Mouse (Mus musculus): ENCODE measurements at regions not wholly inside any gene's neighbourhood (a gene's known extent, or its start where the extent isn't known, plus 50 kb on each side); places are given as distances from the start of the nearest gene placed in this dataset.

DNA sequence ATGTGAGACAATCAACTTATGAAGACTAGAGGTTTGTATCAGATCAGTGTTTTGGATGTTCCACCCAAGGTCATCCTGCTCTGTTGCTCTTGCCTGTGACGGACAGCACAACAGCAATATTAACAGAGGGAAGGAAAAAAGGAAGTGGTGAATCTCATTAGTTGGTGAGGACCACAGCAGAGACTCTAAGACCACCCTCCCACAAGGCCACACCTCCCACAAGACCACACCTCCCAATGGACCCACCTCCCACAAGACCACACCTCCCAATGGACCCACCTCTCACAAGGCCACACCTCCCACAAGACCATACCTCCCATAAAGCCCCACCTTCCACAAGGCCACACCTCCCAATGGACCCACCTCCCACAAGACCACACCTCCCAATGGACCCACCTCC, 126.7 kb downstream of the Gm26897 start:
- 100% methylated on average over 1 of the region's 1 CpGs for WGBS
- Histone ChIP-seq H3K4me3 (ENCODE audit: low read depth, low read length) (no peak overlapping the region), H3K4me2 (replicated peaks; ENCODE audit: low read depth, low read length) (no peak overlapping the region), H3K9me3 (ENCODE audit: low read length) (no peaks in the 10 kb centered on the region), H3K27ac (ENCODE audit: low read length) (no peak overlapping the region), H3K9ac (replicated peaks; ENCODE audit: low read depth) (no peak overlapping the region), H3K4me1 (ENCODE audit: insufficient read depth, low read depth, low read length) (no peaks in the 10 kb centered on the region), H3K27me3 (replicated peaks; ENCODE audit: insufficient read depth, low read length) (no peaks in the 10 kb centered on the region), H3K36me3 (ENCODE audit: insufficient read depth, low read length) (no peaks in the 10 kb centered on the region)
- TF ChIP-seq EP300 (IDR thresholded peaks at IDR 0.05), result no peak
- no peak for TF ChIP-seq CTCF (IDR thresholded peaks at IDR 0.05)
- no peak for ATAC-seq
- no peak for DNase-seq (ENCODE audit: low spot score)

DNA sequence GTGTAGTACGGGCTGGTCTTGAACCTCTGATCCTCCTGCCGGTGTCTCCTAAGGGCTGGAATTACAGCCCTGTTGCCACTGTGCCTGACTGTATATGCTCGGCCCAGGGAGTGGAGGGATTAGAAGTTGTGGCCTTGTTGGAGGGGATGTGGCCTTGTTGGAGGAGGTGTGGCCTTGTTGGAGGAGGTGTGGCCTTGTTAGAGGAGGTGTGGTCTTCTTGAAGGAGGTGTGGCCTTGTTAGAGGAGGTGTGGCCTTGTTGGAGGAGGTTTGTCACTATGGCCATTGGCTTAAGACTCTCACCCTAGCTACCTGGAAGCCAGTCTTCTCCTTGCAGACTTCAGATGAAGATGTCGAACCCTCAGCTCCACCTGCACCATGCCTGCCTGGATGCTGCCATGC, 128.6 kb downstream of the Gm26897 start:
- TF ChIP-seq CTCF (IDR thresholded peaks at IDR 0.05), result no peak
- no peak for TF ChIP-seq EP300 (IDR thresholded peaks at IDR 0.05)

DNA sequence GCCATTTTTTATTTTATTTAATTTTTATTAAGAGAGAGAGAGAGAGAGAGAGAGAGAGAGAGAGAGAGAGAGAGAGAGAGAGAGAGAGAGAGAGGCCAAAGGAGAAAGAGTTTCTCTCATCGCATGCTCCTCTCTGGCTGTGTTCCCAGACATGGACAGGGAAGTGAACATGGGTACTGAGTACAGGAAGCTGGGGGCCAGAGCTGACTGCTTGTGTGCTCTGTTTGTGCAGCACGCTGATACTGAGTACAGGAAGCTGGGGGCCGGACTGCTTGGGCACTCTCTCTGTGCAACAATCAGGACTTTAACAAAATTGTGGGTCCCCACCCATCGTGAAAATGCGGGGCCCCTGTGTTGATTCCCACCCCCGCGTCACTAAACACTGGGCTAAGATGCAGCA, 130.2 kb downstream of the Gm26897 start:
- TF ChIP-seq CTCF (IDR thresholded peaks at IDR 0.05), result no peak
- no peak for TF ChIP-seq EP300 (IDR thresholded peaks at IDR 0.05)
- H3K27ac ChIP-seq (ENCODE audit: low read length), result no peak overlapping the region
- ATAC-seq, result no peak; the same call in 1 of the 2 replicates
- H3K4me2 ChIP-seq (replicated peaks; ENCODE audit: low read depth, low read length), result no peak overlapping the region
- peak; percentile 16 for DNase-seq (ENCODE audit: low spot score)
- no peak overlapping the region for H3K9ac ChIP-seq (replicated peaks; ENCODE audit: low read depth)
- H3K4me1 ChIP-seq (ENCODE audit: insufficient read depth, low read depth, low read length), result no peaks in the 10 kb centered on the region
- H3K36me3 ChIP-seq (ENCODE audit: insufficient read depth, low read length), result no peaks in the 10 kb centered on the region
- WGBS, result 20% methylated on average over 7 of the region's 7 CpGs
- H3K27me3 ChIP-seq (replicated peaks; ENCODE audit: insufficient read depth, low read length), result no peaks in the 10 kb centered on the region
- H3K9me3 ChIP-seq (ENCODE audit: low read length), result no peaks in the 10 kb centered on the region
- no peak overlapping the region for H3K4me3 ChIP-seq (ENCODE audit: low read depth, low read length)

More for the DNA sequence above, 128.6 kb downstream of the Gm26897 start:
- no peak overlapping the region for H3K9ac ChIP-seq (replicated peaks; ENCODE audit: low read depth)
- no peaks in the 10 kb centered on the region for H3K27me3 ChIP-seq (replicated peaks; ENCODE audit: insufficient read depth, low read length)
- 95% methylated on average over 4 of the region's 4 CpGs for WGBS
- H3K9me3 ChIP-seq (ENCODE audit: low read length), result no peaks in the 10 kb centered on the region
- ATAC-seq (no peak), DNase-seq (ENCODE audit: low spot score) (no peak)
- H3K4me1 ChIP-seq (ENCODE audit: insufficient read depth, low read depth, low read length), result no peaks in the 10 kb centered on the region
- no peak overlapping the region for H3K27ac ChIP-seq (ENCODE audit: low read length)
- no peak overlapping the region for H3K4me2 ChIP-seq (replicated peaks; ENCODE audit: low read depth, low read length)
- no peaks in the 10 kb centered on the region for H3K36me3 ChIP-seq (ENCODE audit: insufficient read depth, low read length)
- H3K4me3 ChIP-seq (ENCODE audit: low read depth, low read length), result no peak overlapping the region

DNA sequence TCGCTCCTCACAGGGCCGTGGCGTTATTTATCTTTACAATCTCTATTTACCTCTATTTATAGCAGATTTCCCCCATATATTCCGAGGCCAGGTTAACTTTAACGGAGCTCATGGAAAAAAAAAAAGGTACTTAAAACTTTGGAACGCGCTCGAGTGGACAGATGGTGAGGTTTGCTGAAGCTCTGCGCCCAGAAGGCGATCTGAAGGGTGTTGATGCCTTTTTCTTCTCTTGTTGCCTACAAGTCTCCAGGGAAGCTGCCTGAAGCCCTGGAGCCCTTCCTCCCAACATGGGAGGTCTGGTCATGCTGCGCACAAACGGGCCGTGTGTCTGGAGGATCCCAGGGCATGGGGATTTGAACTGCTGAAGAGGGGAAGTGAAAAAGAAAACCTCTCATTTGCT, 130.9 kb downstream of the Gm26897 start:
- no peak for TF ChIP-seq EP300 (IDR thresholded peaks at IDR 0.05)
- TF ChIP-seq CTCF (IDR thresholded peaks at IDR 0.05), result no peak
- WGBS, result 67% methylated on average over 13 of the region's 13 CpGs
- no peaks in the 10 kb centered on the region for H3K27me3 ChIP-seq (replicated peaks; ENCODE audit: insufficient read depth, low read length)
- no peaks in the 10 kb centered on the region for H3K36me3 ChIP-seq (ENCODE audit: insufficient read depth, low read length)
- no peak overlapping the region for H3K4me2 ChIP-seq (replicated peaks; ENCODE audit: low read depth, low read length)
- ATAC-seq, result no peak
- no peak for DNase-seq (ENCODE audit: low spot score)
- H3K4me3 ChIP-seq (ENCODE audit: low read depth, low read length), result no peak overlapping the region
- H3K4me1 ChIP-seq (ENCODE audit: insufficient read depth, low read depth, low read length), result no peaks in the 10 kb centered on the region
- no peak overlapping the region for H3K9ac ChIP-seq (replicated peaks; ENCODE audit: low read depth)
- H3K27ac ChIP-seq (ENCODE audit: low read length), result no peak overlapping the region
- no peaks in the 10 kb centered on the region for H3K9me3 ChIP-seq (ENCODE audit: low read length)

DNA sequence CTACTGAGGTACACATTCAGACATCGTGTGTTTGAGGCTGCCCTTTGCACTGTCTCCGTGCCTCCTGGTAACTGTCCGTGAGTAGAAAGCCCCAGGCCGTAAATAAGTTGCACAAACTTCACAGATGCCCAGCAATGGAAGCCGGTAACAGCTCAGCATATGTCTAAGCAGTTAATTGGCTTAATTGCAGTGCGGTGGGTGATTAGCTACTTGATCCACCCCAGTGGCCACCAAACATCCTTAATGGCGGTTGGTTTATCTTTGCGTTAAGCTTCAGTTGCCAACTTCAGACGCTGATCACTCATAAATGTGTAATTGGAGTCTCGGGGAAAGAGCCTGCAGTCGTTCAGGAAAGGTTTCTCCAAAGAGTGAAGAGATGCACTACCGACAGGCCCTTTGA, 135.3 kb downstream of the Gm26897 start:
- Histone ChIP-seq H3K27me3 (replicated peaks; ENCODE audit: insufficient read depth, low read length) (no peaks in the 10 kb centered on the region), H3K27ac (ENCODE audit: low read length) (no peak overlapping the region), H3K4me3 (ENCODE audit: low read depth, low read length) (no peak overlapping the region), H3K9me3 (ENCODE audit: low read length) (peaks cover 4% of the 10 kb centered on the region; the same call in 1 of the 2 replicates), H3K4me2 (replicated peaks; ENCODE audit: low read depth, low read length) (no peak overlapping the region), H3K36me3 (ENCODE audit: insufficient read depth, low read length) (no peaks in the 10 kb centered on the region), H3K9ac (replicated peaks; ENCODE audit: low read depth) (no peak overlapping the region), H3K4me1 (ENCODE audit: insufficient read depth, low read depth, low read length) (no peaks in the 10 kb centered on the region)
- WGBS, result 80% methylated on average over 12 of the region's 12 CpGs
- TF ChIP-seq CTCF (IDR thresholded peaks at IDR 0.05) (no peak), EP300 (IDR thresholded peaks at IDR 0.05) (no peak)
- DNase-seq (ENCODE audit: low spot score) (no peak), ATAC-seq (no peak)

DNA sequence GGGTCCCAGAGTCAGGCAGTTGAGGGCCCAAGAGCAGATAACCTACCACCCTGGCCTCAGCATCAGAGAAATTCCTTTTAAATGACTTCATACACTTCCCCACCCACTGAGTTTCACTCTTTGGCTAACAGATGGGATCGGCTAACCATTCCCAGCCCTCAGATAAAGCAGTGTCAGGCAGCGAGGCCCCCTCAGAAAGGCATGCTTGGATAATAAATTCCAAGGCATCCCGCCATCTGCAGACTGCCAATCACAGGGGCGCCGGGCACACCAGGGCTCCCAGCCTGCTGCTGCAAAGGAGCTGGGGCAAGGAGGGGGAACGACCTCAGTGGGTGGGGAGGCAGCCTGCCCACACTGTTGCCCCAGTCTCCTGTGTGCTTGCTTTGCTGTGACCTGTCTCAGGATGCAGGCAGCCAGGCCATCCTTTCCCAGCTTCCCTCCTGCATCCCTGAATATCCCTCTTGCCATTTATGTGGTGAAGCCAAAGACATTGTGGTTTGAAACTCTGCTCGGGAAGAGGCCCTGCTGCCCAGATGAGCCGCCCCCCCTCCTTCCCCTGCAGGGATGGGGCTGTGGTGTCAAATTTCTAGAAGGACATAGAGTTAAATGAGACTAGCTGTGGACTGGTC, 143.6 kb downstream of the Gm26897 start:
- 4% methylated on average over 7 of the region's 8 CpGs for WGBS
- Histone ChIP-seq H3K27ac (ENCODE audit: low read length) (no peak overlapping the region), H3K36me3 (ENCODE audit: insufficient read depth, low read length) (no peaks in the 10 kb centered on the region), H3K4me3 (ENCODE audit: low read depth, low read length) (no peak overlapping the region), H3K4me1 (ENCODE audit: insufficient read depth, low read depth, low read length) (no peaks in the 10 kb centered on the region), H3K4me2 (replicated peaks; ENCODE audit: low read depth, low read length) (no peak overlapping the region), H3K9me3 (ENCODE audit: low read length) (0 out of 2 replicates have a peak, but pooled peaks cover under 1% of the 10 kb centered on the region), H3K9ac (replicated peaks; ENCODE audit: low read depth) (no peak overlapping the region), H3K27me3 (replicated peaks; ENCODE audit: insufficient read depth, low read length) (no peaks in the 10 kb centered on the region)
- no peak for DNase-seq (ENCODE audit: low spot score)
- no peak for ATAC-seq
- no peak for TF ChIP-seq EP300 (IDR thresholded peaks at IDR 0.05)
- no peak for TF ChIP-seq CTCF (IDR thresholded peaks at IDR 0.05)

DNA sequence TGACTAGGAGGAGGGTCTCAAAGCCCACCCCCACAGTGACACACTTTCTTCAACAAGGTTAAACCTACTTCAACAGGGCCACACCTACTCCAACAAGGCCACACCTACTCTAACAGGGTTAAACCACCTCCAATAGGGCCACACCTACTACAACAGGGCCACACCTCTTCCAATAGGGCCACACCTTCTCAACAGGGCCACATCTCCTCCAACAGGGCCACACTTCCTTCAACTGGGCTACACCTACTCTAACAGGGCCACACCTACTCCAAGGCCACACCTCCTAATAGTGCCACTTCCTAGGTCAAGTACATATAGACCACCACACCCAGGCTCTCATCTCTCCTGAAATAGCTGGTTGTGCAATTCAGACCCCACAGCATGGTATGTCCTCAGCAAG, 145.3 kb downstream of the Gm26897 start:
- Histone ChIP-seq H3K9me3 (ENCODE audit: low read length) (no peaks in the 10 kb centered on the region), H3K27me3 (replicated peaks; ENCODE audit: insufficient read depth, low read length) (no peaks in the 10 kb centered on the region), H3K27ac (ENCODE audit: low read length) (no peak overlapping the region), H3K4me1 (ENCODE audit: insufficient read depth, low read depth, low read length) (no peaks in the 10 kb centered on the region), H3K4me3 (ENCODE audit: low read depth, low read length) (no peak overlapping the region), H3K9ac (replicated peaks; ENCODE audit: low read depth) (no peak overlapping the region), H3K36me3 (ENCODE audit: insufficient read depth, low read length) (no peaks in the 10 kb centered on the region), H3K4me2 (replicated peaks; ENCODE audit: low read depth, low read length) (no peak overlapping the region)
- peak; percentile 13; the same call in 1 of the 2 replicates for ATAC-seq
- no peak for DNase-seq (ENCODE audit: low spot score)
- TF ChIP-seq CTCF (IDR thresholded peaks at IDR 0.05) (no peak), EP300 (IDR thresholded peaks at IDR 0.05) (no peak)
